Mouse (Mus musculus): ENCODE results near the gene Uchl5.

Uchl5 gene

DNA sequence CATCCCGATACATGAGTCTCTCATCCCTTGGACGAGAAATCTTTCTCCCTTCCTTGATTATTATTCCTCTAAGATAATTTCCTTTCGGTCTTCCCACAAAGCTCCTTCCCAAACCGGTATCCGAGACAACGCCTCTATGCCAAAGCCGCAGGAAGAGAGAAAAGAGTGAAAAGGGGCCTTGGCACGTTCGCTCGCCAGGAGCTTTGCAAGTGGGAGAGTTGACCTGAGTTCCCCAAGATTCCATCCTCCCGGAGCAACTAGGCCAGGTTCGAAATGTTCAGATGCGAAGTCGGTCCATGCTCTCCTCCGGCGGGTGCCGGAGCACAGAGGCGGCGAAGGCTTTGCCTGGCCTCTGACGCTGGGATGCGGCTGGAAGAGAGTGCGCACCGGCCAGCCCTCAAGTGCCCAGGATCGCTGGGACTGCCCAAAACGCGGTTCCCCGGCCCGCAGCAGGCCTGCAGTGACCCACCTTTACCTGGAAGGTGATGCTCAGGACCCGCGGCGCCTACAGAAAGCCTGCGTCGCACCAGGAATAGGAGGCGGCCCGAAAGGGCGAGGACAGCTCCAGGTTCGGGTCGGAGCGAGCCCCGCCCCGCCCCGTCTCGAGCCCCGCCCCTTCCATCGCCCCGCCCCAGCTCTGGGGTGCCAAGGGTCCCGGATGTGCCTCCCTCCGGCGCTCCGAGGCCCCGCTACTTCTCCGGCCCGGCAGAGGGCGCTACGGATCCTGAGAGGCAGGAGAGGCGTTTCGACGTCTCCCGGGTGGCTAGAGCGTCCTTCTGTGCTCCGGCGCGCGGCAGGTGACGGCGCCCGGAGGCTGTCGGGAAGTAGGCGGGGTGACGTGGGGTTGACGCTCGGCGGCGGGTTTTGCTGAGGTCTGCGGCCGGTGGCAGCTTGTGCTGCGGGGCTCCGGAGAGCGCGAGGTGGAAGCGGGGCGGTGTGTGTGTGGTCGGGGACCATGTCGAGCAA is at the start of gene Uchl5, which contains the start of gene Trove2:
Uchl5 (plus strand) TSS at position 827 of the 966 bp plus-strand sequence.
Trove2 (minus strand) TSS at position 623 of the 966 bp plus-strand sequence.
- peak; percentile 53 for DNase-seq (ENCODE audit: extremely low spot score, low read depth, low spot score)

DNA sequence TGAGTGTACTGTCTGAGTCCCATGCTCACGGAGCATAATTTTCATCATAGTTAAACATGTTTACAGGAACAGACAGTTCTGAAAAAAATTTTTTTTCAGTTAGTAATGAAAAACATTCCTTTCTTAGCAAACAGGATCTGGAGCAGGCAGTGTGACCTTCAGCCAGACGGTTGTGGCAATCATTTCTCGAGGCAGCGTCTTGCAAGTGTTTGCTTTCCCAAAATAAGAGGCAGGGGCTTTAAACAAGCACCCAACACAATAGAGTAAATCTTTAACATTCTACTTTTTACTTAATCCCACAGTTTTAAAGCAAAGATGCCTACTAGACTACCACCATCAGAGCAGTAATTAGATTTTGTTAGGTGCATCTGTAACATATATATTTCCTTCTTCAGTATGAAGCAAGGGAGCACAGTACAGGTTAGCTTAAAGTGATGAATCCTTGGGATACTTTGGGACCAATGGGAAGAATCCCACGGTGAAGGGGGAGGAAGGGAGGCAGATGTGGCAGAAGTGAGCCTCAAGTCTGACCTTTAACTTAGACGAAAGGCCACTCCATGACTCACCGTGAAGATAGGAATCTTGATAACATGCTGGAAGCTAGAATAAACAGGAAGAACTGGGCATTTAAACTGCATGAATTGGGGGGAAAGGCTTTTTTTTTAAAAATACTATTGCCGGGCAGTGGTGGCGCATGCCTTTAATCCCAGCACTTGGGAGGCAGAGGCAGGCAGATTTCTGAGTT is 49.2 kb upstream of the Uchl5 start:
- no peak for DNase-seq (ENCODE audit: extremely low spot score, low read depth, low spot score)

GRCm38 (mm10) chr1:143730899-143731298 is 46.2 kb upstream of the Uchl5 start:
- no peak for DNase-seq (ENCODE audit: extremely low spot score, low read depth, low spot score)

- DNase-seq (ENCODE audit: extremely low spot score, low read depth, low spot score), result no peak
Observed at GRCm38 (mm10) chr1:143731691-143732090, 45.4 kb upstream of the Uchl5 start.

GRCm38 (mm10) chr1:143733914-143734410 is 43.1 kb upstream of the Uchl5 start:
- no peak for DNase-seq (ENCODE audit: extremely low spot score, low read depth, low spot score)

- DNase-seq (ENCODE audit: extremely low spot score, low read depth, low spot score), result no peak
Observed at GRCm38 (mm10) chr1:143738811-143739210, 38.3 kb upstream of the Uchl5 start.

DNA sequence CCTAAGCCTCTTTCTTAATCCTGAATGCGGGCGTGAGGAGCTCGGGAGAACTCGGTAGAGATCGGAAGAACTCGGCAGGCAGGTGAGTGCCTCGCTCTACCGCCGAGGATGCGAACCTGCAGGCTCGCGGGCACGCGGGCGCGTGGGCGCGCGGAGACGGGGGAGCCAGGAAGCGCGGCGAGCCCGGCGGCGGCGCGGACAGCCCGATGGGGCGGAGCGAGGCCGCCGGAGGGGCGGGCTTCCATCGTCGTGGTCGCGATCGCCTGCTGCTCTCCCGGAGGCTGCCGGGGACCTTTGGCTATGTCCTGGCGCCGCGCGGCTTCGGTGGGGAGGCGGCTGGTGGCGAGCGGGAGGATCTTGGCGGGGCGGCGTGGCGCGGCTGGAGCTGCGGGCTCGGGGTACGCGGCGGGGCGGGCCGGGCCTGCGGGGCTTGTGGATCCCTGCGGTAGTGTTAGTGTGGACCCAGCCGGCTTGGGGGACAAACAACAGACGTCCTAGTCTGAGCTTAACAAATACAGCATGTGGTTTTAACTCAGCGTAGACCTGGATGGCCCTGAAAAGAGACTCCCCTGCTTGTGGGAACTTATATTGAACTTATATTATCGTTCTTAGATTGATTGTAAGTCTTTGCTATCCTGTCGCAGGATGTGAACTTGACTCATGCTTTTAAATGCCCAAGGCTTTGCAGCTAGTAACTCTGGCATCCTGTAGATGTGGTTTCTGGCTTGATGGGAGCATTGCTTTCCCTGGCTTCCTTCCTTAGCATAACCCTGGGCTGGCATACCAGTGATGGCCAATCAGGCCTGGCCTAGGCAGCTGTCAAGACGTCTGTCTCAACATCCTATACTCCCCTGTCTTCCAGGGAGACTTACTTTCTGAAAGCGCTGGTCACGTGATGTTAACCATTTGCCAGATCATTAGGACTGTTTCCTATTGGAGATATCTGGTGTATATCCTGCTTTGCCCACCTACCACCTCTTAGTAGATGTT is 37.4 kb upstream of the Uchl5 start:
- DNase-seq (ENCODE audit: extremely low spot score, low read depth, low spot score), result peak; percentile 49

DNA sequence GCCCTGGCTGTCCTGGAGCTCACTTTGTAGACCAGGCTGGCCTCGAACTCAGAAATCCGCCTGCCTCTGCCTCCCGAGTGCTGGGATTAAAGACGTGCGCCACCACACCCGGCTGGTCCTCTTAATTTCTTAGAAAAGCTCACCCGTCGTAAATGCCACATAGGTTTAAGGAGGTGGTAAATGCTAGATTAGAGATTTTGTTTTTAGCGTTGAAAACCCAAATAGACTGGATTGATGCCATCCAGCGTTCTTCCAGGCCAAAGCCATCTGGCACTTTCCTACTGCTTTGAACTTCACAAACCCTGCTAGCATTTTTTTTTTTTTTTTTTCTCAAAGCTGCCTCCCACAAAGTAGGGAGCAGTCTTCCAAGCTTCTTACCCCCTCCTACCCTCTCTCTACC is 36.5 kb upstream of the Uchl5 start:
- DNase-seq (ENCODE audit: extremely low spot score, low read depth, low spot score), result no peak

DNA sequence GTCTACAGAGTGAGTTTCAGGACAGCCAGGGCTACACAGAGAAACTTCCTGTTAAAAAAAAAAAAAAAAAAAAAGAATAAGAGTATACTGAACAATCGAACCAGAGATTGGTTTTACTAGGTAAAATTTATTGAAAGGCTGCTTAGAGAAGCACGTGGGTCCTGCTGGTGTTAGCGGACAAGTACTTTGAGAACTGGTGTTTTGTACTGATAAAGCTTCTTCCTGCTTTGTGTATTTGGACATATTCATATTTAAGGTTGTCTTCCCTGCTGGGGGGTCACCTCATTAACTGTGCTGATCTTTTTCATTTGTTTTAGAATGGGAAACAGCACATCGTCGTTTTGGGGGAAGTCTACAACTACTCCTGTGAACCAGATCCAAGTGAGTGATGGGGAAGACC is 35.7 kb upstream of the Uchl5 start:
- no peak for DNase-seq (ENCODE audit: extremely low spot score, low read depth, low spot score)

DNA sequence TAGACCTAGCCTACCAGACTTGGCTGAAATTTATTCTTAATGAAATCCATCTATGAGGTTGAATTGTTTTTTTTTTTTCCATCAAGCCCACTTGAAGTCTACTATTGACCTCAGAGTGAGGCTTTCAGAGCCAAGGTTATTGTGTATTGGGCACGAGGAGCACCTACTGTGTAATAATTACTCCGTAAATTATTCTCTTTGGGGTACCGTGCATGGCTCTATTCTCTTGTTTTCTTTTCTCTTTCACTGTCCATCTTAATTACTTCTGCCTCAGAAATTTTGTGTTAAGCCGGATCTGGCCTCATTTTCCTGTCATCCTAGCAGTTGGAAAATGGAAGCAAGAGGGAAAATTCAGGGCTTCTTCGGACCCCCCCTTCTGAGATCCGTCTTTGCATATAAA is 34.9 kb upstream of the Uchl5 start:
- DNase-seq (ENCODE audit: extremely low spot score, low read depth, low spot score), result no peak

GRCm38 (mm10) chr1:143745871-143746270 is 31.2 kb upstream of the Uchl5 start:
- no peak for DNase-seq (ENCODE audit: extremely low spot score, low read depth, low spot score)

- no peak for DNase-seq (ENCODE audit: extremely low spot score, low read depth, low spot score)
Observed at GRCm38 (mm10) chr1:143762159-143762558, 14.9 kb upstream of the Uchl5 start.

DNA sequence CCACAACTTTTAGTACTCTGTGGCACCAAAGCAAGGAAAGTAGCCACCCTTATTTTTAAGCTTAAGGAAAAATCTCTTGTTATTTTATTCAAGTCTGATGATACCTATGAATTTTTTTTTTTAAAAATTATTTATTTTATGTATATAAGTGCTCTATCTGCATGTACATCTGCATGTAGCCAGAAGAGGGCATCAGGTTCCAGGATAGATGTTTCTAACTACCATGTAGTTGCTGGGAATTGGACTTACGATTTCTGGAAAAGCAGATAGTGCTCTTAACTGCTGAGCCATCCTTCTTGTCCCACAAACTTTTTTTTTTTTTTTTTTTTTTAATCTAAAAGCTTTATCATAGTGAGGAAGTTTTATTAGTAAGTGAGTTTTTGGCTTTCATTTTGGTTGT is 12.6 kb upstream of the Uchl5 start:
- no peak for DNase-seq (ENCODE audit: extremely low spot score, low read depth, low spot score)

DNA sequence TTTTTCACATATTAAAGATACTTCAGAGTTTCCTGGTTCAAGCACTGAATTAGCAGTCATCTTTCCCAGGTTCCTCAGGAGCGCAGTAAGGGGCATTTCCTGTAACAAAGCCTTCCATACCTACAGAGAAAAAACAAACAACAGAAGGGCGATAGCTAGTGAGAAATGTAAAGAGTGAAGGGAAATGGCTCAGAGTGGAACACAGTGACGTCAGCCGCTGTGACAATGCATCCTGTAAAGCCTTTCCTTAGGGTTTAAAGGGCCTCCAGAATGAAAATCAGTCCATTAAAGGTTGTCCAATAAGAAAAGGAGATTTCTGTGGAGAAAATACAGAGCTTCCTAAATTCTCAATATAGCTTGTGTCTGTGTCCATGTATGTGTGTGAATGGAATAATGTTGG is 11.3 kb upstream of the Uchl5 start:
- DNase-seq (ENCODE audit: extremely low spot score, low read depth, low spot score), result no peak

- DNase-seq (ENCODE audit: extremely low spot score, low read depth, low spot score), result no peak
Observed at GRCm38 (mm10) chr1:143766238-143766637, 10.8 kb upstream of the Uchl5 start.

DNA sequence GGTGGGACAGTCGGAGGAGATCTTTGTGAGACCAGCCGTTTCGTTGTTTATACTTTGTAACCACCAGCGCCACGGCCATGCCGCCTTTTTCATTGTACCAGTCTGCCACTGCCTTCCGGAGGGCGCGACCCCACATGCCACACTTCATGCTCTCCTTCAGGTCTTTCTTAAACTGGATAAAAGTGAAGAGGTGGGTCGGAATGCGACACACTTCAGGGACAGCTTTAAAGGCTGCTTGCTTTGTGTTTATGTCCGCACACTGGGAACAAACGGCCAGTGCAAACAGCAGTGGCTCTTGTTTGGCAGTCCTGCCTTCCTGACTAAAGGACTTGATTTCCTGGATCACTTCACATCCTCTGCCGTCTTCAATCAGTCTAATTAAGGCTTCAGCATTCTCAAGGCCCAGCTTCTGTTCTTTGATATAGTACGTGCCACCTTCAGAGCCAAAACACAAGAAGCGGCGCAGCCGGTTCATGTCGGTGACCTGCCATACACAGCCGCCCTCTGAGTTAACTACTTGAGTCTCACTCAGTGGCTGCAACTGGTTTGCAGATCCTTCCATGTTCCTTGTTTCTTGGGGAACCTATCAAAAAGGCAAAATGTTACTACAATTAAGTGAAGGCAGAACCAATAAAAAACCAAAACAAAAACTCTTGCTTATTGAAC is 6.5 kb upstream of the Uchl5 start:
- no peak for DNase-seq (ENCODE audit: extremely low spot score, low read depth, low spot score)

- no peak for DNase-seq (ENCODE audit: extremely low spot score, low read depth, low spot score)
Observed at GRCm38 (mm10) chr1:143773082-143773481, 4.0 kb upstream of the Uchl5 start.

DNA sequence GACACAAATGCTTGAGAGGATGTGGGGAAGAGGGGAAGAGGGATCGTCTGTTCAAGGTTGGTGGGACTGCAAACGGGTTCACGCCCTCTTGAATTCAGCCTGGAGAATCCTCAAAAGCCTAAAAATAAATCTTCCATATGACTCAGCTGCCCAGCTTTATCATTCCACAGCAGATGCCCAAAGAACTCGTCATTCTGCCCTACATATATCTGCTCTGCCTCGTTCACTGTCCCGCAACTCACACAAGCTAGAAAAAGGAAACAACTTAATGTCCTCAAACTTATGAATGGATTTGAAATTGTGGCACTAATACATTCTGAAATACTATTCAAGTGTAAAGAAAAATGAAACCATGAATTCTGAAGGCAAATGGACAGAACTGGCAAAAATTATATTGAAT is 3.2 kb upstream of the Uchl5 start:
- DNase-seq (ENCODE audit: extremely low spot score, low read depth, low spot score), result no peak

- no peak for DNase-seq (ENCODE audit: extremely low spot score, low read depth, low spot score)
Observed at GRCm38 (mm10) chr1:143777558-143778218, 616 bp downstream of the Uchl5 start.

Data from hindlimb bud, embryonic 11.5 days (tissue).